Mouse (Mus musculus): ENCODE results near the gene Astn2. TPM values are rescaled to one million over a fixed set of nuclear protein-coding genes. Genes with fewer than 3 reads are reported as not detected.
A peak's percentile ranks its signal among the peaks of the same experiment; 100 is the strongest.

Gene Astn2
- polyA plus RNA-seq, 1 experiment from 2014 or later: 0.52 TPM

DNA sequence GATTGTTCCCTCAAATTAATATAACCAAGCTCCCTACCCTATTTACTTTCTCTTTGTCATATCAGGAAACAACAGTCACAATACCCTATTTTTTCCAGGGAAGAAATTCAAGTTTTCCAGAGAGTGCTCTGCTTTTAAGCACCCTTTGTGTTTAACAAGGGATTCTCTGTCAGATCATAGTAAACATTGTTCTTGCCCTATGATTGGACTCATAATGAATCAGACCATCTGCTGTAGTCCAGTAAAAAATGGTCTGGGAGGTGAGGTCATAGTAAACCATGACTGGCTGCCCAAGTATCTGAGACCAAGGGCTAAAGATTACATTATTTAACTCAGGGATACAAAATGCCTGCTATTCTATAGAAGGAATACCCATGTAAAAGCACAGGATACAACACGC is 452.5 kb downstream of the Astn2 start:
- no peak overlapping the region for H3K9ac ChIP-seq (ENCODE audit: low read length)
- H3K4me3 ChIP-seq (ENCODE audit: low read depth, low read length): no peak overlapping the region
- no peaks in the 10 kb centered on the region for H3K36me3 ChIP-seq (ENCODE audit: control insufficient read depth, insufficient read depth, low read length)
- DNase-seq (ENCODE audit: low spot score) (no peak), ATAC-seq (ENCODE audit: insufficient read depth, low FRiP score, low TSS enrichment) (no peak)
- no peaks in the 10 kb centered on the region for H3K9me3 ChIP-seq (ENCODE audit: control insufficient read depth, low read length)
- no peak overlapping the region for H3K27ac ChIP-seq (ENCODE audit: low read depth, low read length)
- no peaks in the 10 kb centered on the region for H3K27me3 ChIP-seq (ENCODE audit: control insufficient read depth, insufficient read depth, low read length)
- H3K4me1 ChIP-seq (ENCODE audit: control insufficient read depth, insufficient read depth, low read length): no peaks in the 10 kb centered on the region
- no peak overlapping the region for H3K4me2 ChIP-seq (ENCODE audit: low read depth)
- 97% methylated on average over 1 of the region's 1 CpGs for WGBS

DNA sequence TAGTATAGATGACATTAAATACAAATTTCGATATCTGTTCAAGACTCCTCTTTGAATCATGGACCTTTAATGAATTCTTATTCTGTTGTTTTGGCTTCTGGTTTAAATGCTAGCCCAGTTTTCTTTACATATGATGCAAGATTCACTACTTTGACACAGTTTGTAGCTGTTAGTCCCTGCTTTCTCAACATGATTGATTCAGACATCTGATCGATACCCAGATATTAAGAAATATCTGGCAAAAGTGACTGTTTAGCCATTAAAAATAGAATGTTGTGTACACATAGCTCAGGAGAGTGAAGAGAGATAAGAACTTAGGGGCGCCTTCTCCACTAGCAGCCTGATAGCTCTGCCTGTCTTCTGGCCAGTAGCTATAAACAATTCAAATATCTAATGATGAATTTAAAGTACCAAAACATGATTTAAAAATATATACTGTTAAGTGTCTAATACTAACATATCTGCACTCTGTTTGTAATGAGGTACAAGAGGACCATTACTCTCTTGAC is 457.2 kb downstream of the Astn2 start:
- no peak for DNase-seq (ENCODE audit: low spot score)
- no peak for ATAC-seq (ENCODE audit: insufficient read depth, low FRiP score, low TSS enrichment)
- no peak overlapping the region for H3K9ac ChIP-seq (ENCODE audit: low read length)
- WGBS: 88% methylated on average over 3 of the region's 3 CpGs
- no peaks in the 10 kb centered on the region for H3K27me3 ChIP-seq (ENCODE audit: control insufficient read depth, insufficient read depth, low read length)
- no peaks in the 10 kb centered on the region for H3K36me3 ChIP-seq (ENCODE audit: control insufficient read depth, insufficient read depth, low read length)
- H3K9me3 ChIP-seq (ENCODE audit: control insufficient read depth, low read length): no peaks in the 10 kb centered on the region
- no peaks in the 10 kb centered on the region for H3K4me1 ChIP-seq (ENCODE audit: control insufficient read depth, insufficient read depth, low read length)
- no peak overlapping the region for H3K27ac ChIP-seq (ENCODE audit: low read depth, low read length)
- H3K4me2 ChIP-seq (ENCODE audit: low read depth): no peak overlapping the region
- H3K4me3 ChIP-seq (ENCODE audit: low read depth, low read length): no peak overlapping the region

DNA sequence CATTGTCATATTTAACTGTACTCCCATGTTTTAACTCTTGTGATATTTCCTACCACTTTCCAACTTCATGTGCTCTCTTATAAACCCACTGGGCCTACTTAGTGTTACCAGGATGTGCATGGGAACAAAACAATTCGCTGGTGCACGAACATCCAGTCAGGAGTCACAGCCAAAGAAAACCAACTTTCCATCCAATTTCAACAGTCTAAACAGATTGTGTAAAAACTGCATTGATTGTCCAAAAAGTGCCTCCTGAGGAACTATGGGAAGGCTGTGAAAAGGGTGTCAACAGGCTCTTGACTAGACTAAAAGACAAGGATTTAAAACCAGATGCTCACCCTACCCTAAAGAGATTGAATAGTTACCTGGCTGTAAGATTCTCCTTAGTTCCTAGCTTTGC is 458.4 kb downstream of the Astn2 start:
- no peaks in the 10 kb centered on the region for H3K27me3 ChIP-seq (ENCODE audit: control insufficient read depth, insufficient read depth, low read length)
- no peak overlapping the region for H3K9ac ChIP-seq (ENCODE audit: low read length)
- ATAC-seq (ENCODE audit: insufficient read depth, low FRiP score, low TSS enrichment) (no peak), DNase-seq (ENCODE audit: low spot score) (no peak)
- H3K36me3 ChIP-seq (ENCODE audit: control insufficient read depth, insufficient read depth, low read length): no peaks in the 10 kb centered on the region
- no peak overlapping the region for H3K4me3 ChIP-seq (ENCODE audit: low read depth, low read length)
- H3K4me1 ChIP-seq (ENCODE audit: control insufficient read depth, insufficient read depth, low read length): no peaks in the 10 kb centered on the region
- 88% methylated on average over 2 of the region's 2 CpGs for WGBS
- no peak overlapping the region for H3K4me2 ChIP-seq (ENCODE audit: low read depth)
- no peak overlapping the region for H3K27ac ChIP-seq (ENCODE audit: low read depth, low read length)
- H3K9me3 ChIP-seq (ENCODE audit: control insufficient read depth, low read length): no peaks in the 10 kb centered on the region

DNA sequence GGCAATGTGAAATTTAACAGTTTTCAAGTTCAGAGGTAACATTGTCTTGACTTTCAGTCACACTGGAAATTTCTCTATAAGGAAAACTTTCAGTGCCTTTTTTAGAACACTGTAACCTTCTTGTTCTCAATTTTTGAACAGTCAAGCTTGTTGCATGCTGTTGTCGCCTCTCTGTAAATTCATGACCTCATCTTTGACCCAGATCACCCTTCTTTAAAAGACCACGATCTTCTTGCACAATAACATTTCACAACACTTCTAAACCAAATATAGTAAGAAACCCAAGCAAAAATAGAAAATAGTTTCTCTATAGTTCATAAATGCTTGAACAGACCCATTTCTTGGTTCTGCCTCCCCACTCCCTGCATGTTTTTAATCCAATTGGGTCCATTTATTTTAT is 473.5 kb downstream of the Astn2 start:
- WGBS: 81% methylated on average over 2 of the region's 2 CpGs
- Histone ChIP-seq H3K36me3 (ENCODE audit: control insufficient read depth, insufficient read depth, low read length) (no peaks in the 10 kb centered on the region), H3K9me3 (ENCODE audit: control insufficient read depth, low read length) (no peaks in the 10 kb centered on the region), H3K27me3 (ENCODE audit: control insufficient read depth, insufficient read depth, low read length) (no peaks in the 10 kb centered on the region), H3K9ac (ENCODE audit: low read length) (no peak overlapping the region), H3K4me2 (ENCODE audit: low read depth) (no peak overlapping the region), H3K4me3 (ENCODE audit: low read depth, low read length) (no peak overlapping the region), H3K4me1 (ENCODE audit: control insufficient read depth, insufficient read depth, low read length) (no peaks in the 10 kb centered on the region), H3K27ac (ENCODE audit: low read depth, low read length) (no peak overlapping the region)
- ATAC-seq (ENCODE audit: insufficient read depth, low FRiP score, low TSS enrichment) (no peak), DNase-seq (ENCODE audit: low spot score) (no peak)

DNA sequence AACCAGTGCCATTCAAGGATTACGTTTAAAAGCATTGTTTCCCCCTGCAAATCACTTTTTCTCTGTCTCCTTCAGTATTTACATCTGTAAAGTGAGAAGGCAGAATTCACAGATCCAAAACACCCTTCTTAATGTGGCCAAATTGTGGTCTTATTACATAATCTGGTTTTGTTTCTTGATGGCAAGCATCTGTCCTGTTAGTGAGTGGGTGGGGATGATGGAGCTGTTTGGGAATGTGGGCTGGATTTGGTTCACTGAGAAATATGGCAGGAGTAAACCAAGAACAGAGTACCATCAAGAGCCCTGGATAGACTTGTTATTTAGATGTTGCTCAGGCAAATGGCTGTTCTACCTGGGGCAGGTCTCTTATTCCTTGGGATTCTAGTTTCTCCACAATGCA is 484.1 kb downstream of the Astn2 start:
- H3K9ac ChIP-seq (ENCODE audit: low read length): no peak overlapping the region

GRCm38 (mm10) chr4:65916027-65917008 is 488.1 kb downstream of the Astn2 start:
- Histone ChIP-seq H3K4me1 (ENCODE audit: control insufficient read depth, insufficient read depth, low read length) (no peaks in the 10 kb centered on the region), H3K4me2 (ENCODE audit: low read depth) (no peak overlapping the region), H3K27me3 (ENCODE audit: control insufficient read depth, insufficient read depth, low read length) (no peaks in the 10 kb centered on the region), H3K4me3 (ENCODE audit: low read depth, low read length) (no peak overlapping the region), H3K36me3 (ENCODE audit: control insufficient read depth, insufficient read depth, low read length) (no peaks in the 10 kb centered on the region), H3K9ac (ENCODE audit: low read length) (no peak overlapping the region), H3K9me3 (ENCODE audit: control insufficient read depth, low read length) (no peaks in the 10 kb centered on the region), H3K27ac (ENCODE audit: low read depth, low read length) (no peak overlapping the region)
- no peak for DNase-seq (ENCODE audit: low spot score)
- WGBS: 64% methylated on average over 11 of the region's 11 CpGs
- no peak for ATAC-seq (ENCODE audit: insufficient read depth, low FRiP score, low TSS enrichment)

More for the DNA sequence above, 484.1 kb downstream of the Astn2 start:
- no peaks in the 10 kb centered on the region for H3K9me3 ChIP-seq (ENCODE audit: control insufficient read depth, low read length)
- no peaks in the 10 kb centered on the region for H3K4me1 ChIP-seq (ENCODE audit: control insufficient read depth, insufficient read depth, low read length)
- H3K4me2 ChIP-seq (ENCODE audit: low read depth): no peak overlapping the region
- H3K4me3 ChIP-seq (ENCODE audit: low read depth, low read length): no peak overlapping the region
- no peaks in the 10 kb centered on the region for H3K36me3 ChIP-seq (ENCODE audit: control insufficient read depth, insufficient read depth, low read length)
- DNase-seq (ENCODE audit: low spot score): no peak
- H3K27me3 ChIP-seq (ENCODE audit: control insufficient read depth, insufficient read depth, low read length): no peaks in the 10 kb centered on the region
- H3K27ac ChIP-seq (ENCODE audit: low read depth, low read length): no peak overlapping the region
- ATAC-seq (ENCODE audit: insufficient read depth, low FRiP score, low TSS enrichment): no peak
- 75% methylated on average over 1 of the region's 1 CpGs for WGBS

GRCm38 (mm10) chr4:65912247-65912942 is 492.0 kb downstream of the Astn2 start:
- Histone ChIP-seq H3K9me3 (ENCODE audit: control insufficient read depth, low read length) (no peaks in the 10 kb centered on the region), H3K4me1 (ENCODE audit: control insufficient read depth, insufficient read depth, low read length) (no peaks in the 10 kb centered on the region), H3K4me2 (ENCODE audit: low read depth) (no peak overlapping the region), H3K4me3 (ENCODE audit: low read depth, low read length) (no peak overlapping the region), H3K9ac (ENCODE audit: low read length) (no peak overlapping the region), H3K27ac (ENCODE audit: low read depth, low read length) (no peak overlapping the region), H3K27me3 (ENCODE audit: control insufficient read depth, insufficient read depth, low read length) (no peaks in the 10 kb centered on the region), H3K36me3 (ENCODE audit: control insufficient read depth, insufficient read depth, low read length) (no peaks in the 10 kb centered on the region)
- WGBS: 80% methylated on average over 8 of the region's 8 CpGs
- DNase-seq (ENCODE audit: low spot score): no peak
- ATAC-seq (ENCODE audit: insufficient read depth, low FRiP score, low TSS enrichment): no peak

GRCm38 (mm10) chr4:65907660-65908059 is 496.8 kb downstream of the Astn2 start:
- H3K27me3 ChIP-seq (ENCODE audit: control insufficient read depth, insufficient read depth, low read length): no peaks in the 10 kb centered on the region
- ATAC-seq (ENCODE audit: insufficient read depth, low FRiP score, low TSS enrichment) (peak; percentile 16; the same call in 1 of the 2 replicates), DNase-seq (ENCODE audit: low spot score) (no peak)
- H3K9me3 ChIP-seq (ENCODE audit: control insufficient read depth, low read length): no peaks in the 10 kb centered on the region
- no peak overlapping the region for H3K4me3 ChIP-seq (ENCODE audit: low read depth, low read length)
- WGBS: 53% methylated on average over 7 of the region's 7 CpGs
- H3K4me1 ChIP-seq (ENCODE audit: control insufficient read depth, insufficient read depth, low read length): no peaks in the 10 kb centered on the region
- H3K27ac ChIP-seq (ENCODE audit: low read depth, low read length): no peak overlapping the region
- no peaks in the 10 kb centered on the region for H3K36me3 ChIP-seq (ENCODE audit: control insufficient read depth, insufficient read depth, low read length)
- no peak overlapping the region for H3K9ac ChIP-seq (ENCODE audit: low read length)
- no peak overlapping the region for H3K4me2 ChIP-seq (ENCODE audit: low read depth)

Measured in neural tube, embryonic 11.5 days (tissue).